Mouse (Mus musculus) embryonic fibroblast, embryonic 13.5 days (primary cell): ENCODE results near the gene Rbpj.

Source experiments
- CTCF ChIP-seq: IDR thresholded peaks from 2 replicates; pipeline ENCODE4 v1.5.1; 2011; ENCODE audit warnings: mild to moderate bottlenecking, control low read depth, low read length, moderate library complexity, borderline replicate concordance; ENCODE audit not compliant: insufficient read depth
- POLR2A ChIP-seq: IDR thresholded peaks from 2 replicates; pipeline ENCODE4 v1.6.1; 2011; ENCODE audit warnings: low read depth, mild to moderate bottlenecking, control low read depth, low read length, moderate library complexity

DNA sequence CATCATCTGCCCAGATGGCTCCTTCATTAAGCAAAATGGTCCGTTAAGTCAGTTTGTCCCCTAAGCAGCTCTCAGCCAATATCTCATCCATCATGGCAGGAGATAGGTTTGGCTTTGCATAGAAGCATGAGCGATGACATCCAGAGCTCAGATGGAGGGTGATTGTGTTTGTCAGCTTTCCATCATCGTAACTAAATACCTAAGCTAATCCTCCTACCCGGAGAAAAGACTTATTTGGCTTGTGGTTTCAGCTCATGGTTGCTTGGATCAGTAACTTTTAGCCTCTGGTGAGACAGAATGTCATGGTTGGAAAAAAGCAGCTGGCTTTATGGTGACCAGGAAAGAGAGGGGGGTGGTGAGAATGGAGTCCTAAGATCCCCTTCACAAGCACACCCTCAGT lies 33.5 kb upstream of the Rbpj start:
- TF ChIP-seq POLR2A (no peak), CTCF (no peak)
